Mouse (Mus musculus) C2C12 (cell line): ENCODE data around the gene Cped1.

Source experiments
- CTCF ChIP-seq: IDR thresholded peaks from one replicate; pipeline ENCODE4 v1.5.1; 2011; ENCODE audit not compliant: control insufficient read depth, insufficient read depth, insufficient read length
- MAX ChIP-seq: IDR thresholded peaks from one replicate; pipeline ENCODE4 v1.6.1; 2011; ENCODE audit warnings: mild to moderate bottlenecking, control low read depth
- MYOD1 ChIP-seq: IDR thresholded peaks from one replicate; pipeline ENCODE4 v1.6.1; 2011; ENCODE audit warnings: low read depth; ENCODE audit not compliant: control insufficient read depth, insufficient read length
- MYOG ChIP-seq: IDR thresholded peaks from one replicate; pipeline ENCODE4 v1.6.1; 2011; ENCODE audit not compliant: control insufficient read depth, insufficient read length; ENCODE audit errors: extremely low read depth
- USF1 ChIP-seq: IDR thresholded peaks from one replicate; pipeline ENCODE4 v1.6.1; 2011; ENCODE audit warnings: low read depth, mild to moderate bottlenecking, control low read depth, moderate library complexity

DNA sequence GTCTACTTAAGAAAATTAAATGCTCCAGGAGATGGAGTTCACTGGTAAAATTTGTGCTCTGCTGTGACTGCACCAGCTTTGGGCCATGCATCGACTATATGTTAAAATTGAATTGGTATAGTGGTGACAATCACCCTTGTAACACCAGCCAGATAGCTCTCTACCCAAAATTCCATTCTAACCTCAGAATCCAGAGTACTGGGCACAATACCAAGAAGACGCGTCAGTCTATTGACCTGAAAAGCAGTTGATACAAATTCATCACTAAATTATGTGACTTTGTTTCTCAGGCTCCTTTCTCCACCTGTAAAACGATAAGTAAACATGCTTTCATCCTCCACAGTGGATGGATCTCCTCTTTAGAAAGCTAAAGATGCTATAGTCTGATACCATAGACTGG, 238.6 kb downstream of the Cped1 start:
- TF ChIP-seq MAX = no peak
- TF ChIP-seq USF1 = no peak
- no peak for TF ChIP-seq MYOD1
- TF ChIP-seq CTCF = no peak
- TF ChIP-seq MYOG = no peak
